Mouse (Mus musculus): ENCODE results near the gene Eif3d. TPM values are rescaled to one million over a fixed set of nuclear protein-coding genes. Genes with fewer than 3 reads are reported as not detected.

The Eif3d gene
- total RNA-seq, 2 experiments from 2014 or later: 190 to 227 TPM

DNA sequence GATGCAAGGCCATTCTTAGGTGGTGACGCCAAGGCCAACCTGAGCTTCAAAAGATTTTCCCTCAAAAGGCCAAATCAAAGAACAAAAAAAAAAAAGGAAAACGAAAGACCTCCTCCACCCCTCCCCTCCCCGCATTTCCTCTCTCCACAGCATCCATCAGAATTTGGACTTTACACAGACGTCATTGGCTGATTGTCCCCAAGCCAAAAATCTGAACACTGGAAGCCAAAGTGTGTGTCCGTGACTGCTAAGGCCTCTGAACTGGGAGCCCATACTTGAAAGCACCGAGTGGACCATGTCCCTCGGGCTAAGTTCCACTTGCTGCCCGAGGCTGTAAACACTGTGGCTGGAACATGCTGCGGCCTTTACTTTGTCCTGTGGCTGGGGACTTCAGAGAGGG lies 47.9 kb downstream of the Eif3d start:
- ATAC-seq (replicated peaks; ENCODE audit: poor library complexity, severe bottlenecking): no peak

DNA sequence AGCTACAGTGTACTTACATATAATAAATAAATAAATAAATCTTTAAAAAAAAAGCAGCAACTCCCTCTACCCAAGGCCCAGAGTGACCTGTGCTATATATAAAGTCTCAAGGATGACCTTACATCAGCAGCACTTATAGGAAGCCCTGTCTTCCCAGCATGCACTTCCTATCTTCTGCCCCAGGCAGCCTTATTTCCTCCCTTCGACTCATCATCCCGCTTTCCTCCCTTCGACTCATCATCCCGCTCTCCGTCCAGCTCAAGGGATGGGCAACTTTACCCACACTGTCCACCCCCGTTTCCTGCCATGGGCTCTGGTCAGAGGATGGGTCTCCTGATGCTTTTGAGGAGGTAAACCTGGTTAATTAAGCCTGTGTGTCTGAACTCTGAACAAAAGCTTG lies 49.0 kb downstream of the Eif3d start:
- no peak for ATAC-seq (replicated peaks; ENCODE audit: poor library complexity, severe bottlenecking)

DNA sequence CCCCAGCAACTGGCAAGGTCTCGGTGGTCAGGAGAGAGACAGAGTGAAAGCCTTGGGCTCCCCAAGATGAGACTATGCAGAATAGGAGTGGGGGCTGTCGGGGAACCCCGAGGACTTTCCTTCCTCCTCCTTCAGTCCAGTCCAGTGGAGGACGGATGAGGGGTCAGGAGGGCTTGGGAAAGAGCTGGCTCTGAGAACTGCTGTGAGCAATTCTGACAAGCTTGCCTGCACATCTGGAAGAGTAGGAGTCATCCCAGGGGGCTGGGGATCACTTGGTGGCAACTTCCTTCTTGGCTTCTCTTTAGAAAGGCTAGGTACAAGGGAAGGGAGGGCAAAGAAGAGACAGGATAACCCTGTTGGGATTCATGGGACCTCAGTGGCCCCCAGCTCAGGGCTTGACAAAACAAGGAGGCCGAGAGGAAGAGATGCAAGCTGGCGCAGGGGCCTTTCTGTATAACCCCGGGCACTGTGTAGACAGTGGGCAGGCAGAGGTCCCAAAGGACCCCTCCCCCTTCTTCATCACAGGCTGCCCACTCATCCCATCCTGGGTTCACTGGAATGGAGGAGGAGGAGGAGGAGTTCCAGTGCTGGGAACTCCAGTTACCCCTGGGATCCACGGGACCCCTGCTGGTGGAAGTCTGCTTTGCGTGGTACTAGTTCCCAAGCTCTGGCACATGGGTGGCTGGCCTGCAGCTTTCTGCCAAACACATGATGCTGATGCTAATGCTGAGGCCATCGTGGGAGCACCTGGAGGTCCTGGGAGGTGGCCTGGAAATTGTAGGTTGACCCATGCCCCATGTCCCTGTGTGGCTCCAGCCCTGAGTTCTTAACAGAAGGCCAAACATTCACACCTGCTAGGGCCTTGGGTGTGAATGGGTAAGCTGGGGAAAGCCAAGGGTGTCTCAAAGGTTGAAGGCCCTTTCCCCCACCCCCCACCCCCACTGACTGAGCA lies 49.8 kb downstream of the Eif3d start:
- ATAC-seq (replicated peaks; ENCODE audit: poor library complexity, severe bottlenecking): no peak

DNA sequence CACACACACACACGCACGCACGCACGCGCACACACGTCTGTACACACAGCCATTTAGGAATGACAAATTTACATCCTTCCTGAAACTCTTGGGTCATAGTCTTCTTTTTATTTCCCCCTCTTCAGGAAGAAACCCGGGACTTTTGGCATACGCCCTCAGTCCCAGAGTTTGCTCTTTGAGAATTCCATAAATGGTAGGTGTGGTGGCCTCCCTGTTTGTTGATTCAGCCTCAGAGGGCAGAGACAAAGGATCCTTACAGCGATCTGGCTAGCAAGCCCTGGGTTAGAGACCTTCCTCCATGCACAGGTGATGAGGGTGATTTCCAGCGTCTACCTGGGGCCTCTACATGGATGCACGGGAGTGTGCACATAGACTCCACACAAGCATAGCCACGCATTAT lies 51.2 kb downstream of the Eif3d start:
- ATAC-seq (replicated peaks; ENCODE audit: poor library complexity, severe bottlenecking): no peak

DNA sequence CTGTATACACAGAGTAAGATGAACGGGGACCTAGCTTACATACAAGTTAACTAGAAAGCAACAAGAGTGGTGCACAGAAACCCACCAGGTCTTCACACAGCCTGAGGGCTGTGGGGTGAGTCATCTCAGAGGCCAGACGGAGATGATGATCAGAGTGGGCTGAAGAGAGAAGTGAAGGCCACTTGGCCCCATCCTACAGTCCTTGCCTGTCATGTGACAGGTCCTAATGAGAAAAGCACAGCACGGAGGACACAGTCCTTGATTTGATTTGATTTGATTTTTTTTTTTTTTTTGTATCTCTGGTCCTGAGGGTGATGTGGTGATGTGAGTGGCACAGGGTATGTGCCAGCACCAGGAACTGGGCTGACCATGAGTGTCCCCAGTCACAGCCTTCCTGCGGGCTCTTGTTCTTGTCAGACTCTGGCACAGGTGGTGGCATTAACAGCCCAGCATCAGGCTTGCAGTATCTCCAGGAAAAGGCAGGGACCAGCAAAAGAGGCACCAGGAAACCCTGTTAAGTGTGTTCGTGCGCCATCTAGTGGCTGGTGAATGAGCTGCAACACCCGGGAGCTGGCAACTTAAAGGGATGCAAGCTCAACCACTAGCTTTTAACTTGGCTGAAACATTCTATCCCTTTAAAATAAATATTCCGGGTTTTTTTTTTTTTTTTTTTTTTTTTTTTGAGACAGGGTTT lies 53.6 kb downstream of the Eif3d start:
- ATAC-seq (replicated peaks; ENCODE audit: poor library complexity, severe bottlenecking): peak; percentile 63

DNA sequence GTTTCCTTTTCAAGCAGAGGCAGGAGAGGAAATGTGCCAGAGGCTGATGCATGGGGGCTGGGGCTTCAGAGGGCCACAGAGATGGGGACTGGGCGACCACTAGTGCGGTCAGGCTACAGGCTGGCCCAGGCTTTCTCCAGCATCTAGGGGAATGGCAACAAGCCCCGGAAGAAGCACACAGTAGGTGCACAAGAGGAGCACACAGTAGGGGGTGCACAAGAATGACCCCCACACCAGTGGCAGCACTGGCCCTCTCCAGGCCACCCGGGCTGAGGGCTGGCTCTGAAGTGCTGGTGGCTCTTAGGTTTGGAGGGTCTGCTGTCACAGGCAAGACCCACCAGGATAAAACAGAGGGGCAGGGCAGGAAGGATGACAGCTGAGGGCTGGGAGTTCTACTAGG lies 55.3 kb downstream of the Eif3d start:
- ATAC-seq (replicated peaks; ENCODE audit: poor library complexity, severe bottlenecking): no peak

DNA sequence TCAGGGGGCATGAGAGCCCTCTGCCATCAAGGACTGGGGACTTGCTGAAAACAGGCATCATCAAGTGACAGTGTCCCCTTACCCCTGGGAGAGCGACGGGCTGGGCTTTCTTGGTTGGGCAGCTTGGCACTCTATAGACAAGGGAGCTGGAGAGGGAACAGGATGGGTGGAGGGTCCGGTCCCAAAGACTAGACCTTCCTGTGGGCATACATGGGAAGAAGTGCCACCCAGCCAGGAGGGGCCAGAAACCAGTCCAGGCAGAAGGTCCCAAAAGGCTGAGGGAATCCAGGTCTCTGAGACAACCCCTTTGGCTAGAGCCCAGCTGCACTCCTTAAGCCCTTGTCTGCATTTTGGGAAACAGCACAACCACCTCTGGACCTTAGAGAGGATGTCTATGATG lies 56.1 kb downstream of the Eif3d start:
- no peak for ATAC-seq (replicated peaks; ENCODE audit: poor library complexity, severe bottlenecking)

DNA sequence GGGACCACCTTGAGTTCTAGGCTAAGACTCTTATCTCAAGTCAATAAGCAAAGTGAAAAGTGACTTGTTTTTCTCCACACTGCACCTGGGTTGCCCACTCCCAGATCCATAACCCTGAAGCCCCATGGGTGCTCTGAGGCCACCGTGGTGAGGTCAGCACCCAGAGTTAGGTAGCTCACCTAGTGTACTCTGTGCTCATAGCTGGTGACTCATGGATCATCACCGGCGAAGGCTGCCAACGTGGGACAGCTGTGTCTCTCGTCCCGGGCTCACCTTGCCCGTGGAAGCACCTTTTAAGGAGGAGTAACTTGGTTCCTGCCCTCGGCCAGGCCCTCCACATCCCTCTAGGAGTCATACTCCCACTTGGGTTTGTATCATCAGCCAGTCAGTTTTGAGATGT lies 57.6 kb downstream of the Eif3d start:
- ATAC-seq (replicated peaks; ENCODE audit: poor library complexity, severe bottlenecking): no peak

DNA sequence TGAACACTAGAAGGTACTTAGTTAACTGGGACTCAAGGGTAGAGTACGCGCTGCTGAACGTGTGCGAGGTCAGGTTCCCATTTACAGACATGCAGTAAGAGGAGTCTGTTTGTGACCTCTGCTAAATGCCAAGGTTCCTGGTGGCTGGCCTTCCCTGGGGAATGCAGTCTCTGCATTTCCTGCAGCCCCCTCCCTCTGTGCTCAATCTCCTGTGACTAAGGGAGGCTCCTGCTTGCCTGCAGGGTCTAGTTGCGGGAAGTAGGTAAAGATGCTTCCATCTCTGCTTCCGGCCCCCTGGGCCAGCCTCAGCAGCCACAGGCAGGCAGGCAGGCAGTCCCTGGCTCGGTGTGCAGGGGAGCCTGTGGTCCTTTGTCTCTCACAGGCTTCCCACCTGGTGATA lies 58.0 kb downstream of the Eif3d start:
- no peak for ATAC-seq (replicated peaks; ENCODE audit: poor library complexity, severe bottlenecking)

DNA sequence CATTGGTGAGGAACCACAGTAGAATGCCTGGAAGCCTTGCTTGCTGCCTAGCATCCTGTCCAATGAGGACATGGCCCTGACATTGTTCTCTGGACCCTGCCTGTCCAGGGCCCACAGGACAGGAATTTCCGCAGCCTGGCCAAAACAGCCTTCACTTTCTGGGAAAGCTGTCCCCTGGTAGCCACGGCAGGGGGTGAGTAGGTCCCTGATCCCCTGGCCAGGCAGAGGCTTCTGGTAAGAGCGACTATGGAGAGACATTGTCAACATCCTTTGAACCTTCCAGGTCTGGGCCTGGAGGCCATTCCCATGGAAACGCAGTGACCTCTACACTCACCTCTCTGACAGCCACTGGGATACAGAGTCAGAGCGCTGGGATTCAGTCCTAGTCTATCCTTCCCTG lies 58.6 kb downstream of the Eif3d start:
- no peak for ATAC-seq (replicated peaks; ENCODE audit: poor library complexity, severe bottlenecking)

DNA sequence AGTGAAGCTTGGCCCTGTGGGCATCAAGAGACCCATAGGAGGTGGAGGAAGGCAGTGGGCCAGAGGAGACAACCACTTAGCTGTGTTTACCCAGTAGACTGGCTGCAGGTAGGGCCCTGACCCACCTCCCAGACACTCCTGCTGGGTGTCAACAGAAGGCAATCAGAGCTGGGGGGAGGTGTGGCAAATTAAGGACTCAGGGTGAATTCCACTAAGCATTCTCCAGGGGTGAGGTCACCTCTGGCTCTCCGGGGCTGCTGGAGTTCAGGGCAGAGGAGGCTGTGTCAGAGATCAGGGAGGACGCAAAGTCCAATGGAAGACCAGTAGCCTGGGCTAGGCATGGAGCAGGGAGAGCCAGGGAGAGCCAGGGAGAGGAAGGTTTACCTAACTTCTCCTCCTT lies 59.5 kb downstream of the Eif3d start:
- no peak for ATAC-seq (replicated peaks; ENCODE audit: poor library complexity, severe bottlenecking)

Other genes starting within 250 kb of the Eif3d start
- gene Apol9b, start 241.8 kb downstream of the Eif3d start, total RNA-seq (2014; fragmentation: Nextera tagmentation): not detected in 2 replicates
- not detected in 2 replicates for gene Apol9b, start 241.8 kb downstream of the Eif3d start, total RNA-seq (2017)
- not detected in 2 replicates for gene Apol8, start 213.8 kb downstream of the Eif3d start, total RNA-seq (2014; fragmentation: Nextera tagmentation)
- 0.04 TPM in 1 of 2 replicates, not detected in the other for gene Apol8, start 213.8 kb downstream of the Eif3d start, total RNA-seq (2017)
- gene Myh9, start 128.6 kb downstream of the Eif3d start, total RNA-seq (2014; fragmentation: Nextera tagmentation): 199 and 315 TPM in 2 replicates
- 285 and 305 TPM in 2 replicates for gene Myh9, start 128.6 kb downstream of the Eif3d start, total RNA-seq (2017)
- 214 and 226 TPM in 2 replicates for gene Txn2, start 41.8 kb downstream of the Eif3d start, total RNA-seq (2014; fragmentation: Nextera tagmentation)
- gene Txn2, start 41.8 kb downstream of the Eif3d start, total RNA-seq (2017): 65.7 and 89.0 TPM in 2 replicates
- 10.1 and 18.2 TPM in 2 replicates for gene Foxred2, start 14.1 kb downstream of the Eif3d start, total RNA-seq (2014; fragmentation: Nextera tagmentation)
- gene Foxred2, start 14.1 kb downstream of the Eif3d start, total RNA-seq (2017): 16.0 and 18.5 TPM in 2 replicates
- gene Cacng2, start 149.2 kb upstream of the Eif3d start, total RNA-seq (2014; fragmentation: Nextera tagmentation): not detected in 2 replicates
- not detected in 2 replicates for gene Cacng2, start 149.2 kb upstream of the Eif3d start, total RNA-seq (2017)
- 53.3 and 75.4 TPM in 2 replicates for gene Ift27, start 203.3 kb upstream of the Eif3d start, total RNA-seq (2014; fragmentation: Nextera tagmentation)
- gene Ift27, start 203.3 kb upstream of the Eif3d start, total RNA-seq (2017): 10.8 and 16.3 TPM in 2 replicates
- gene Pvalb, start 235.6 kb upstream of the Eif3d start, total RNA-seq (2014; fragmentation: Nextera tagmentation): not detected in 2 replicates
- not detected in 2 replicates for gene Pvalb, start 235.6 kb upstream of the Eif3d start, total RNA-seq (2017)